Mouse (Mus musculus) heart, adult 2 months (tissue): ENCODE measurements at regions not wholly inside any gene's neighbourhood (a gene's known extent, or its start where the extent isn't known, plus 50 kb on each side); places are given as distances from the start of the nearest gene placed in this dataset.

ENCODE experiments used
- CTCF ChIP-seq: fragments of 200-600 bp; IDR thresholded peaks from 2 replicates; pipeline ENCODE4 v1.8.1; 2022; ENCODE audit warnings: antibody characterized with exemption, mild to moderate bottlenecking, moderate library complexity
- EP300 ChIP-seq: fragments of 200-500 bp; IDR thresholded peaks from 2 replicates; pipeline ENCODE4 v1.6.1; 2011; ENCODE audit warnings: low read depth, low read length, control low read depth; ENCODE audit not compliant: insufficient read depth

DNA sequence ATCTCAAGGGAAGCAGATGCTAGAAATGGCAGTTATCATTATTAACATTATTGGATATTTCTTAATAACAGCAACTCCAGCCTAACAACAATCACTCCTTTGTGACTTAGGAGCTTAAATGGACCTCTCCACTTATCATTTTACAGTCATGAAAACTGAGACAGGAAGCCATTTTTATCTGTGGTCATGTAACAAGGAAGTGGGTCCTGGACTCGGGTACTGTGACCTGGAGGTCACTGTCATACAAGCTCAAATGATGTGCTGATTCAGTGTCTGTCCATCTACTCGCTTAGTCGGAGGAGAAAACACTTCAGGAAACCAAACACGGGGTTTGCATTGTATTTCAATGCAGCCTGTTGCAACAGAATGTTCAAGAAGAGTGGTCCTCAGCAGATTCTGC, 176.4 kb downstream of the Gm10260 start:
- no peak for TF ChIP-seq CTCF
- TF ChIP-seq EP300: no peak
